Mouse (Mus musculus) ES-E14 (cell line): ENCODE data around the gene Sgip1.

ENCODE experiments used
- CHD2 ChIP-seq: IDR thresholded peaks from 2 replicates; pipeline ENCODE4 v1.6.1; 2014; ENCODE audit warnings: mild to moderate bottlenecking, low read depth, low read length, inconsistent platforms
- HCFC1 ChIP-seq: IDR thresholded peaks from 2 replicates; pipeline ENCODE4 v1.6.1; 2012; ENCODE audit warnings: low read length, inconsistent platforms, borderline replicate concordance; ENCODE audit not compliant: insufficient read depth
- MAFK ChIP-seq: IDR thresholded peaks from 2 replicates; pipeline ENCODE4 v1.6.1; 2014; ENCODE audit warnings: mild to moderate bottlenecking, low read depth, low read length, inconsistent platforms; ENCODE audit not compliant: insufficient read depth
- ZC3H11A ChIP-seq: IDR thresholded peaks from 2 replicates; pipeline ENCODE4 v1.6.1; 2012; ENCODE audit warnings: low read depth, mild to moderate bottlenecking, inconsistent platforms, low read length, borderline replicate concordance
- ZNF384 ChIP-seq: IDR thresholded peaks from 2 replicates; pipeline ENCODE4 v1.6.1; 2012; ENCODE audit warnings: low read depth, low read length, inconsistent platforms

- TF ChIP-seq CHD2 (no peak), ZC3H11A (no peak), HCFC1 (no peak), MAFK (no peak), ZNF384 (no peak)
Observed at GRCm38 (mm10) chr4:102801936-102802335, 60.8 kb downstream of the Sgip1 start.
